ENCODE assay signal across 2 mouse cellular contexts in genomic region chr7:45461781-45462180, GRCm38 (mm10).
TF ChIP-seq lines count a peak whose summit lies in the region.

No protein-coding gene starts in this region.

TF ChIP-seq in CH12.LX, 34 proteins besides CTCF, POLR2A, EP300 and RAD21:
- TF ChIP-seq MYC (IDR thresholded peaks at IDR 0.05; ENCODE audit: low read depth, low read length) = no peak
- TF ChIP-seq BHLHE40 (IDR thresholded peaks at IDR 0.05; ENCODE audit: low read depth, low read length) = no peak
- TF ChIP-seq IRF4 (IDR thresholded peaks at IDR 0.05; ENCODE audit: low read depth, low read length) = no peak
- TF ChIP-seq ETS1 (conservative IDR thresholded peaks at IDR 0.05; ENCODE audit: low read depth, low read length) = no peak
- no peak for TF ChIP-seq JUND (conservative IDR thresholded peaks at IDR 0.05; ENCODE audit: low read depth, low read length)
- TF ChIP-seq SIN3A (IDR thresholded peaks at IDR 0.05; ENCODE audit: low read length) = no peak
- no peak for TF ChIP-seq UBTF (IDR thresholded peaks at IDR 0.05; ENCODE audit: low read depth, low read length)
- no peak for TF ChIP-seq MAZ (IDR thresholded peaks at IDR 0.05; ENCODE audit: low read depth, low read length)
- no peak for TF ChIP-seq USF1 (IDR thresholded peaks at IDR 0.05; ENCODE audit: low read depth, low read length)
- no peak for TF ChIP-seq SMC3 (IDR thresholded peaks at IDR 0.05; ENCODE audit: low read depth, low read length)
- TF ChIP-seq CHD2 (IDR thresholded peaks at IDR 0.05; ENCODE audit: low read length) = no peak
- TF ChIP-seq ZNF384 (IDR thresholded peaks at IDR 0.05; ENCODE audit: low read depth, low read length) = no peak
- TF ChIP-seq MXI1 (IDR thresholded peaks at IDR 0.05; ENCODE audit: low read depth, low read length) = no peak
- TF ChIP-seq ELF1 (IDR thresholded peaks at IDR 0.05; ENCODE audit: low read depth, low read length) = no peak
- no peak for TF ChIP-seq ZKSCAN1 (IDR thresholded peaks at IDR 0.05; ENCODE audit: borderline replicate concordance, low read depth, low read length)

TF ChIP-seq in MEL, 35 proteins besides CTCF, POLR2A, EP300 and RAD21:
- TF ChIP-seq UBTF (IDR thresholded peaks at IDR 0.05; ENCODE audit: borderline replicate concordance, insufficient read depth, low read depth, low read length) = no peak
- no peak for TF ChIP-seq ZMIZ1 (IDR thresholded peaks at IDR 0.05; ENCODE audit: low read depth, low read length)
- no peak for TF ChIP-seq TCF12 (IDR thresholded peaks at IDR 0.05; ENCODE audit: low read depth, low read length)
- no peak for TF ChIP-seq ELF1 (IDR thresholded peaks at IDR 0.05; ENCODE audit: low read depth, low read length)
- no peak for TF ChIP-seq USF1 (IDR thresholded peaks at IDR 0.05; ENCODE audit: low read depth, low read length)
- TF ChIP-seq ZKSCAN1 (IDR thresholded peaks at IDR 0.05; ENCODE audit: low read depth, low read length) = no peak
- TF ChIP-seq JUND (IDR thresholded peaks at IDR 0.05; ENCODE audit: low read depth, low read length) = no peak
- no peak for TF ChIP-seq MYC (IDR thresholded peaks at IDR 0.05; ENCODE audit: low read depth, low read length)
- TF ChIP-seq MAZ (IDR thresholded peaks at IDR 0.05; ENCODE audit: low read depth, low read length) = no peak
- no peak for TF ChIP-seq BHLHE40 (IDR thresholded peaks at IDR 0.05; ENCODE audit: borderline replicate concordance, low read depth, low read length)
- TF ChIP-seq RCOR1 (IDR thresholded peaks at IDR 0.05; ENCODE audit: low read depth, low read length) = no peak
- no peak for TF ChIP-seq TBP (IDR thresholded peaks at IDR 0.05; ENCODE audit: low read depth, low read length)
- TF ChIP-seq POLR2AphosphoS5 (IDR thresholded peaks at IDR 0.05; ENCODE audit: borderline replicate concordance, low read depth, low read length) = no peak
- TF ChIP-seq KAT2A (conservative IDR thresholded peaks at IDR 0.05; ENCODE audit: low read depth, low read length) = no peak
- no peak for TF ChIP-seq CHD2 (IDR thresholded peaks at IDR 0.05; ENCODE audit: low read length)
- TF ChIP-seq MYB (IDR thresholded peaks at IDR 0.05; ENCODE audit: low read depth, low read length) = no peak
- no peak for TF ChIP-seq HCFC1 (IDR thresholded peaks at IDR 0.05; ENCODE audit: low read depth, low read length)
